Mouse (Mus musculus): ENCODE results near the gene Alkbh6. TPM values are rescaled to one million over a fixed set of nuclear protein-coding genes. Genes with fewer than 3 reads are reported as not detected.
A peak's percentile ranks its signal among the peaks of the same experiment; 100 is the strongest.

Alkbh6 gene
- total RNA-seq, 2 experiments from 2014 or later = 50.8 to 51.8 TPM

- no peak for TF ChIP-seq CTCF (conservative IDR thresholded peaks at IDR 0.05)
- peak within 1 kb of the TSS; percentile 91 for H3K4me3 ChIP-seq
- H3K27ac ChIP-seq = peak within 1 kb of the TSS; percentile 96
- DNase-seq (ENCODE audit: low spot score in 2 of 2) = no peak
These were observed 15.3 kb downstream of the Alkbh6 start, which contains the start of gene Sdhaf1 for GRCm38 (mm10) chr7:30323795-30324194. Sdhaf1 (minus strand) TSS chr7:30323895.

GRCm38 (mm10) chr7:30324300-30324944 is 15.9 kb downstream of the Alkbh6 start:
- no peak for TF ChIP-seq CTCF (conservative IDR thresholded peaks at IDR 0.05)
- peak overlapping the region; percentile 70 for H3K27ac ChIP-seq
- H3K4me3 ChIP-seq = no peak overlapping the region
- peak; percentile 53 to 77 for DNase-seq (ENCODE audit: low spot score in 2 of 2)

GRCm38 (mm10) chr7:30325364-30325763 is 16.8 kb downstream of the Alkbh6 start:
- DNase-seq (ENCODE audit: low spot score in 2 of 2) = no peak
- TF ChIP-seq CTCF (conservative IDR thresholded peaks at IDR 0.05) = peak; percentile 65
- no peak overlapping the region for H3K4me3 ChIP-seq
- H3K27ac ChIP-seq = no peak overlapping the region; the same call in 1 of the 2 replicates

- no peak overlapping the region for H3K27ac ChIP-seq
These were observed 17.9 kb downstream of the Alkbh6 start for GRCm38 (mm10) chr7:30326427-30326826.

GRCm38 (mm10) chr7:30327140-30327539 is 18.6 kb downstream of the Alkbh6 start:
- no peak for DNase-seq (ENCODE audit: low spot score in 2 of 2)
- no peak for TF ChIP-seq CTCF (conservative IDR thresholded peaks at IDR 0.05)
- H3K27ac ChIP-seq = peak overlapping the region; percentile 6; the same call in 1 of the 2 replicates
- no peak overlapping the region for H3K4me3 ChIP-seq

More at GRCm38 (mm10) chr7:30326427-30326826, 17.9 kb downstream of the Alkbh6 start:
- no peak for TF ChIP-seq CTCF (conservative IDR thresholded peaks at IDR 0.05)
- no peak for DNase-seq (ENCODE audit: low spot score in 2 of 2)
- no peak overlapping the region for H3K4me3 ChIP-seq

GRCm38 (mm10) chr7:30328379-30328778 is 19.9 kb downstream of the Alkbh6 start:
- no peak for TF ChIP-seq CTCF (conservative IDR thresholded peaks at IDR 0.05)
- no peak for DNase-seq (ENCODE audit: low spot score in 2 of 2)
- no peak overlapping the region for H3K27ac ChIP-seq
- H3K4me3 ChIP-seq = no peak overlapping the region

GRCm38 (mm10) chr7:30331887-30332286 is 23.4 kb downstream of the Alkbh6 start:
- TF ChIP-seq CTCF (conservative IDR thresholded peaks at IDR 0.05) = peak; percentile 95

GRCm38 (mm10) chr7:30332622-30333259 is 24.2 kb downstream of the Alkbh6 start:
- no peak for DNase-seq (ENCODE audit: low spot score in 2 of 2)
- no peak for TF ChIP-seq CTCF (conservative IDR thresholded peaks at IDR 0.05)
- peak overlapping the region; percentile 53 for H3K27ac ChIP-seq
- H3K4me3 ChIP-seq = peak overlapping the region; percentile 43; the same call in 1 of the 2 replicates

More at GRCm38 (mm10) chr7:30331887-30332286, 23.4 kb downstream of the Alkbh6 start:
- peak; percentile 91 to 96 for DNase-seq (ENCODE audit: low spot score in 2 of 2)
- Histone ChIP-seq H3K4me3 (peak overlapping the region; percentile 43), H3K27ac (peak overlapping the region; percentile 83)

GRCm38 (mm10) chr7:30333436-30333835 is 24.9 kb downstream of the Alkbh6 start:
- peak in 1 of 2 experiments; percentile 48 for DNase-seq (ENCODE audit: low spot score in 2 of 2)
- no peak for TF ChIP-seq CTCF (conservative IDR thresholded peaks at IDR 0.05)
- Histone ChIP-seq H3K27ac (peak overlapping the region; percentile 58), H3K4me3 (no peak overlapping the region)

GRCm38 (mm10) chr7:30334563-30334962 is 26.0 kb downstream of the Alkbh6 start:
- DNase-seq (ENCODE audit: low spot score in 2 of 2) = no peak
- no peak overlapping the region for H3K4me3 ChIP-seq
- TF ChIP-seq CTCF (conservative IDR thresholded peaks at IDR 0.05) = no peak
- H3K27ac ChIP-seq = no peak overlapping the region

GRCm38 (mm10) chr7:30335688-30336087 is 27.2 kb downstream of the Alkbh6 start:
- no peak for DNase-seq (ENCODE audit: low spot score in 2 of 2)
- peak overlapping the region; percentile 54 for H3K27ac ChIP-seq
- H3K4me3 ChIP-seq = no peak overlapping the region
- TF ChIP-seq CTCF (conservative IDR thresholded peaks at IDR 0.05) = no peak

- peak overlapping the region; percentile 54; the same call in 1 of the 2 replicates for H3K27ac ChIP-seq
- peak; percentile 98 for TF ChIP-seq CTCF (conservative IDR thresholded peaks at IDR 0.05)
- H3K4me3 ChIP-seq = no peak overlapping the region
- DNase-seq (ENCODE audit: low spot score in 2 of 2) = peak; percentile 88 to 93
These were observed 27.9 kb downstream of the Alkbh6 start for GRCm38 (mm10) chr7:30336384-30336783.

GRCm38 (mm10) chr7:30339432-30340109 is 31.1 kb downstream of the Alkbh6 start:
- Histone ChIP-seq H3K27ac (peak overlapping the region; percentile 72), H3K4me3 (no peak overlapping the region)
- DNase-seq (ENCODE audit: low spot score in 2 of 2) = no peak
- no peak for TF ChIP-seq CTCF (conservative IDR thresholded peaks at IDR 0.05)

Measured in layer of hippocampus, adult 2 months (tissue).